ENCODE assay signal across 16 mouse cellular contexts in genomic region chr6:22344443-22344842, GRCm38 (mm10). TPM values are rescaled to one million over a fixed set of nuclear protein-coding genes. Genes with fewer than 3 reads are reported as not detected.
DNase-seq lines count a peak whose midpoint lies in the region; ATAC-seq and TF ChIP-seq lines count a peak whose summit lies in the region.
"Had no signal": no experiment of that assay in that cellular context is flagged by ENCODE, and none has a peak within 500 bp of the region (broad histone marks: within the 10 kb centered on the region; RNA-seq: fewer than 3 reads in every experiment).

No protein-coding gene starts in this region.

- ATAC-seq in limb, embryonic 12.5 days (ENCODE audit: insufficient number of reproducible peaks, insufficient read depth, low FRiP score, low TSS enrichment, low read depth) = no peak
- ATAC-seq in heart, postnatal 0 days (ENCODE audit: insufficient read depth, low read depth) = no peak

- H3K27me3 ChIP-seq in limb, embryonic 12.5 days = no peaks in the 10 kb centered on the region
- no peaks in the 10 kb centered on the region for H3K27me3 ChIP-seq in limb, embryonic 10.5 days (ENCODE audit: low read depth, poor library complexity, severe bottlenecking)
- no peaks in the 10 kb centered on the region for H3K27me3 ChIP-seq in heart, postnatal 0 days (ENCODE audit: control insufficient read depth, insufficient read depth, low read length)
- no peaks in the 10 kb centered on the region for H3K27me3 ChIP-seq in small intestine, adult 2 months (ENCODE audit: control insufficient read depth, insufficient read depth, low read length)

- no peak for TF ChIP-seq CTCF in heart, postnatal 0 days (IDR thresholded peaks at IDR 0.05; ENCODE audit: low read depth)
- no peak for TF ChIP-seq CTCF in small intestine, adult 2 months (IDR thresholded peaks at IDR 0.05; ENCODE audit: extremely low read depth, insufficient read length, insufficient replicate concordance, low read depth, low read length)

- TF ChIP-seq POLR2A in small intestine, adult 2 months (IDR thresholded peaks at IDR 0.05; ENCODE audit: low read depth, low read length) = no peak

- H3K4me2 ChIP-seq in limb, embryonic 12.5 days = no peak overlapping the region
- H3K4me2 ChIP-seq in heart, postnatal 0 days (ENCODE audit: low read depth, low read length) = peak overlapping the region; percentile 8; the same call in 1 of the 2 replicates

- no peak for TF ChIP-seq EP300 in heart, postnatal 0 days (IDR thresholded peaks at IDR 0.05; ENCODE audit: low read depth)

- peak; percentile 71 for DNase-seq in heart, adult 11 months
- DNase-seq in heart, postnatal 36 days = no peak
- no peak for DNase-seq in limb, embryonic 10.5 days (ENCODE audit: low spot score)
- no peak for DNase-seq in heart, postnatal 0 days (ENCODE audit: low spot score)
- no peak for DNase-seq in adrenal gland, postnatal 25 days
- no peak for DNase-seq in right cerebral cortex, postnatal 36 days (ENCODE audit: low spot score in 2 of 2)
- DNase-seq: cerebellum, adult 11 months; cerebellum, postnatal 36 days; gastrocnemius, postnatal 36 days; left cerebral cortex, postnatal 4 days; thymus, adult 18-20 months had no signal

- 84% methylated on average over 6 of the region's 6 CpGs for WGBS in limb, embryonic 12.5 days
- WGBS in limb, embryonic 10.5 days = 83% methylated on average over 6 of the region's 6 CpGs
- 13% methylated on average over 6 of the region's 6 CpGs for WGBS in heart, postnatal 0 days
- WGBS in small intestine, adult 2 months = 22% methylated on average over 6 of the region's 6 CpGs

- peaks cover 13% of the 10 kb centered on the region for H3K4me1 ChIP-seq in limb, embryonic 12.5 days (replicated peaks)
- H3K4me1 ChIP-seq in limb, embryonic 10.5 days = peaks cover 16% of the 10 kb centered on the region
- peaks cover 10% of the 10 kb centered on the region; the same call in 1 of the 2 replicates for H3K4me1 ChIP-seq in heart, postnatal 0 days (ENCODE audit: control insufficient read depth, insufficient read depth)
- H3K4me1 ChIP-seq in small intestine, adult 2 months (ENCODE audit: control insufficient read depth, insufficient read depth, insufficient read length, low read length) = peaks cover 21% of the 10 kb centered on the region

- H3K27ac ChIP-seq in limb, embryonic 12.5 days = 0 out of 2 replicates have a peak overlapping the region, but pooled peaks have one; percentile 2
- H3K27ac ChIP-seq in limb, embryonic 10.5 days = no peak overlapping the region
- H3K27ac ChIP-seq in heart, postnatal 0 days (ENCODE audit: low read depth) = 0 out of 2 replicates have a peak overlapping the region, but pooled peaks have one; percentile 5
- peak overlapping the region; percentile 95 for H3K27ac ChIP-seq in small intestine, adult 2 months (ENCODE audit: insufficient read depth, low read depth, low read length)
- H3K27ac ChIP-seq: forebrain, embryonic 10.5 days; midbrain, embryonic 10.5 days had no signal

- no peak overlapping the region for H3K4me3 ChIP-seq in limb, embryonic 12.5 days (replicated peaks)
- no peak overlapping the region for H3K4me3 ChIP-seq in limb, embryonic 10.5 days
- H3K4me3 ChIP-seq in heart, postnatal 0 days (ENCODE audit: low read depth, low read length) = no peak overlapping the region
- no peak overlapping the region for H3K4me3 ChIP-seq in small intestine, adult 2 months (ENCODE audit: low read depth, low read length)
- H3K4me3 ChIP-seq: forebrain, embryonic 10.5 days; midbrain, embryonic 10.5 days; myocyte had no signal

- H3K9ac ChIP-seq in limb, embryonic 12.5 days (replicated peaks) = no peak overlapping the region
- no peak overlapping the region for H3K9ac ChIP-seq in heart, postnatal 0 days (replicated peaks; ENCODE audit: low read depth, low read length)

- H3K9me3 ChIP-seq in limb, embryonic 12.5 days = no peaks in the 10 kb centered on the region
- H3K9me3 ChIP-seq in limb, embryonic 10.5 days (replicated peaks) = no peaks in the 10 kb centered on the region
- H3K9me3 ChIP-seq in heart, postnatal 0 days (replicated peaks; ENCODE audit: control insufficient read depth, low read length) = no peaks in the 10 kb centered on the region
- H3K9me3 ChIP-seq: forebrain, embryonic 10.5 days; midbrain, embryonic 10.5 days had no signal

- intact Hi-C loops in heart, postnatal 36 days (cut with DNase I) = no loop called here

- H3K36me3 ChIP-seq in limb, embryonic 12.5 days = peaks cover 7% of the 10 kb centered on the region; the same call in 1 of the 2 replicates
- H3K36me3 ChIP-seq in limb, embryonic 10.5 days = peaks cover 13% of the 10 kb centered on the region; the same call in 1 of the 2 replicates
- H3K36me3 ChIP-seq in heart, postnatal 0 days (replicated peaks; ENCODE audit: control insufficient read depth, insufficient read depth, low read length) = 0 out of 2 replicates have a peak, but pooled peaks cover 4% of the 10 kb centered on the region
- no peaks in the 10 kb centered on the region for H3K36me3 ChIP-seq in small intestine, adult 2 months (ENCODE audit: control insufficient read depth, insufficient read depth, low read length)

RNA-seq across cellular contexts. Expression of gene Fam3c, which starts 11.6 kb away (rescaled TPM):
- 10 to 100 TPM; 25.5 to 25.6 TPM for total RNA-seq in heart, postnatal 36 days (2021)
- 41.8 and 42.0 TPM in 2 replicates for polyA plus RNA-seq in limb, embryonic 12.5 days (2016; fragmentation: Nextera tagmentation; extraction: Ambion mirVana)
- polyA plus RNA-seq in limb, embryonic 10.5 days (2016; fragmentation: Nextera tagmentation; extraction: Ambion mirVana) = 27.4 and 28.8 TPM in 2 replicates
- 7.3 and 8.0 TPM in 2 replicates for total RNA-seq in heart, postnatal 0 days (2014; rRNA removed; ENCODE audit: low replicate concordance)
- 27.9 and 28.8 TPM in 2 replicates for polyA plus RNA-seq in heart, postnatal 0 days (2015; fragmentation: Nextera tagmentation; extraction: Ambion mirVana)
- 1.4 and 4.3 TPM in 2 replicates for polyA plus RNA-seq in small intestine, adult 2 months (2012; rRNA removed)
- total RNA-seq in adrenal gland, postnatal 25 days (2021) = 37.9 and 53.0 TPM in 2 replicates

RNA-seq across cellular contexts. Expression of gene Wnt16, which starts 56.4 kb away (rescaled TPM):
- under 1 TPM; 0.46 to 0.64 TPM for total RNA-seq in heart, postnatal 36 days (2021)
- 1.2 TPM in 2 replicates for polyA plus RNA-seq in limb, embryonic 12.5 days (2016; fragmentation: Nextera tagmentation; extraction: Ambion mirVana)
- polyA plus RNA-seq in limb, embryonic 10.5 days (2016; fragmentation: Nextera tagmentation; extraction: Ambion mirVana) = 1.4 and 2.3 TPM in 2 replicates
- 0.54 and 0.69 TPM in 2 replicates for total RNA-seq in heart, postnatal 0 days (2014; rRNA removed; ENCODE audit: low replicate concordance)
- polyA plus RNA-seq in heart, postnatal 0 days (2015; fragmentation: Nextera tagmentation; extraction: Ambion mirVana) = 0.86 and 1.0 TPM in 2 replicates
- polyA plus RNA-seq in small intestine, adult 2 months (2012; rRNA removed) = not detected in 2 replicates
- not detected in 2 replicates for total RNA-seq in adrenal gland, postnatal 25 days (2021)
- polyA plus RNA-seq: myocyte had no signal
